Mouse (Mus musculus) embryo, embryonic 10.5 days (tissue): ENCODE data around the gene Gm37240.

Source experiments
- DNase-seq: peaks from one replicate; pipeline ENCODE4 v3.0.0-alpha.2; 2015; ENCODE audit warnings: low spot score

Gene Gm37240

GRCm38 (mm10) chr3:85634389-85635125, 252.8 kb downstream of the Gm37240 start:
- DNase-seq: no peak

GRCm38 (mm10) chr3:85633733-85634132, 253.6 kb downstream of the Gm37240 start:
- no peak for DNase-seq

- DNase-seq: no peak
These were observed 257.3 kb downstream of the Gm37240 start for GRCm38 (mm10) chr3:85629895-85630510.

- DNase-seq: no peak
These were observed 267.6 kb downstream of the Gm37240 start for GRCm38 (mm10) chr3:85619751-85620150.

- no peak for DNase-seq
These were observed 268.0 kb downstream of the Gm37240 start for GRCm38 (mm10) chr3:85619345-85619744.

GRCm38 (mm10) chr3:85618885-85619284, 268.4 kb downstream of the Gm37240 start:
- no peak for DNase-seq

- DNase-seq: no peak
These were observed 270.9 kb downstream of the Gm37240 start for GRCm38 (mm10) chr3:85616389-85616788.

GRCm38 (mm10) chr3:85607753-85608152, 279.6 kb downstream of the Gm37240 start:
- no peak for DNase-seq

GRCm38 (mm10) chr3:85606912-85607311, 280.4 kb downstream of the Gm37240 start:
- DNase-seq: no peak

- no peak for DNase-seq
These were observed 283.5 kb downstream of the Gm37240 start for GRCm38 (mm10) chr3:85603811-85604210.

- peak; percentile 36 for DNase-seq
These were observed 285.4 kb downstream of the Gm37240 start for GRCm38 (mm10) chr3:85601841-85602305.

GRCm38 (mm10) chr3:85599526-85599925, 287.8 kb downstream of the Gm37240 start:
- DNase-seq: no peak

GRCm38 (mm10) chr3:85594452-85594851, 292.9 kb downstream of the Gm37240 start:
- no peak for DNase-seq

- no peak for DNase-seq
These were observed 294.6 kb downstream of the Gm37240 start for GRCm38 (mm10) chr3:85592640-85593252.

GRCm38 (mm10) chr3:85592067-85592466, 295.3 kb downstream of the Gm37240 start:
- DNase-seq: no peak

- DNase-seq: no peak
These were observed 297.1 kb downstream of the Gm37240 start for GRCm38 (mm10) chr3:85590090-85590754.

GRCm38 (mm10) chr3:85588701-85589100, 298.6 kb downstream of the Gm37240 start:
- DNase-seq: no peak

- no peak for DNase-seq
These were observed 302.4 kb downstream of the Gm37240 start for GRCm38 (mm10) chr3:85584966-85585365.

GRCm38 (mm10) chr3:85583194-85583593, 304.1 kb downstream of the Gm37240 start:
- no peak for DNase-seq

- DNase-seq: no peak
These were observed 304.6 kb downstream of the Gm37240 start for GRCm38 (mm10) chr3:85582726-85583125.

GRCm38 (mm10) chr3:85573864-85574830, 313.2 kb downstream of the Gm37240 start, which contains the start of gene Gatb:
TSS of gene Gatb (plus strand) at chr3:85574119.
- DNase-seq: peak; percentile 99
